Comparison of ENCODE assay signal across 10 mouse cellular contexts in genomic region chr10:99132189-99132588, GRCm38 (mm10). TPM values are rescaled to one million over a fixed set of nuclear protein-coding genes. Genes with fewer than 3 reads are reported as not detected.
DNase-seq lines count a peak whose midpoint lies in the region; ATAC-seq and TF ChIP-seq lines count a peak whose summit lies in the region.
"Had no signal": no experiment of that assay in that cellular context is flagged by ENCODE, and none has a peak within 500 bp of the region (broad histone marks: within the 10 kb centered on the region; RNA-seq: fewer than 3 reads in every experiment).

No protein-coding gene starts in this region.

- no peak overlapping the region for H3K4me3 ChIP-seq in forebrain, embryonic 13.5 days
- no peak overlapping the region for H3K4me3 ChIP-seq in forebrain, embryonic 10.5 days
- H3K4me3 ChIP-seq in liver, postnatal 0 days (ENCODE audit: low read depth, low read length) = no peak overlapping the region
- H3K4me3 ChIP-seq in stomach, postnatal 0 days (ENCODE audit: low read depth, low read length) = no peak overlapping the region
- H3K4me3 ChIP-seq: left cerebral cortex, adult 2 months had no signal

- WGBS in forebrain, embryonic 13.5 days = 75% methylated on average over 6 of the region's 6 CpGs
- 85% methylated on average over 6 of the region's 6 CpGs for WGBS in forebrain, embryonic 10.5 days
- 67% methylated on average over 6 of the region's 6 CpGs for WGBS in liver, postnatal 0 days (ENCODE audit: insufficient replicate concordance)
- 38% methylated on average over 6 of the region's 6 CpGs for WGBS in stomach, postnatal 0 days

- H3K27me3 ChIP-seq in forebrain, embryonic 13.5 days = no peaks in the 10 kb centered on the region
- no peaks in the 10 kb centered on the region for H3K27me3 ChIP-seq in forebrain, embryonic 10.5 days (ENCODE audit: poor library complexity, severe bottlenecking)
- no peaks in the 10 kb centered on the region for H3K27me3 ChIP-seq in liver, postnatal 0 days (ENCODE audit: insufficient read depth, low read length)
- H3K27me3 ChIP-seq in stomach, postnatal 0 days (ENCODE audit: control insufficient read depth, insufficient read depth, low read length) = no peaks in the 10 kb centered on the region

- no peaks in the 10 kb centered on the region for H3K9me3 ChIP-seq in forebrain, embryonic 13.5 days (replicated peaks)
- no peaks in the 10 kb centered on the region for H3K9me3 ChIP-seq in forebrain, embryonic 10.5 days
- no peaks in the 10 kb centered on the region for H3K9me3 ChIP-seq in liver, postnatal 0 days (ENCODE audit: low read length)
- no peaks in the 10 kb centered on the region for H3K9me3 ChIP-seq in stomach, postnatal 0 days (ENCODE audit: control insufficient read depth, low read length)

- H3K4me1 ChIP-seq in forebrain, embryonic 13.5 days = peaks cover 4% of the 10 kb centered on the region; the same call in 1 of the 2 replicates
- peaks cover 12% of the 10 kb centered on the region for H3K4me1 ChIP-seq in forebrain, embryonic 10.5 days
- peaks cover 9% of the 10 kb centered on the region for H3K4me1 ChIP-seq in liver, postnatal 0 days (ENCODE audit: insufficient read depth)
- no peaks in the 10 kb centered on the region; the same call in 1 of the 2 replicates for H3K4me1 ChIP-seq in stomach, postnatal 0 days (replicated peaks; ENCODE audit: control insufficient read depth, insufficient read depth)

- H3K36me3 ChIP-seq in forebrain, embryonic 13.5 days (ENCODE audit: poor library complexity, severe bottlenecking) = peaks cover 46% of the 10 kb centered on the region
- peaks cover 85% of the 10 kb centered on the region for H3K36me3 ChIP-seq in forebrain, embryonic 10.5 days (replicated peaks)
- no peaks in the 10 kb centered on the region; the same call in 1 of the 2 replicates for H3K36me3 ChIP-seq in liver, postnatal 0 days (replicated peaks; ENCODE audit: insufficient read depth, low read length)
- H3K36me3 ChIP-seq in stomach, postnatal 0 days (ENCODE audit: control insufficient read depth, insufficient read depth, low read length) = no peaks in the 10 kb centered on the region

- no peak overlapping the region for H3K4me2 ChIP-seq in forebrain, embryonic 13.5 days
- H3K4me2 ChIP-seq in liver, postnatal 0 days (ENCODE audit: low read depth, low read length) = no peak overlapping the region
- H3K4me2 ChIP-seq in stomach, postnatal 0 days (replicated peaks; ENCODE audit: low read depth) = peak overlapping the region; percentile 26; the same call in 1 of the 2 replicates

- ATAC-seq in forebrain, embryonic 13.5 days = peak; percentile 78
- ATAC-seq in liver, postnatal 0 days = peak; percentile 58
- no peak; the same call in 1 of the 2 replicates for ATAC-seq in stomach, postnatal 0 days (ENCODE audit: low FRiP score, low TSS enrichment)

- no peak overlapping the region for H3K27ac ChIP-seq in forebrain, embryonic 13.5 days
- H3K27ac ChIP-seq in forebrain, embryonic 10.5 days = no peak overlapping the region
- H3K27ac ChIP-seq in liver, postnatal 0 days (ENCODE audit: low read depth) = no peak overlapping the region; the same call in 1 of the 2 replicates
- H3K27ac ChIP-seq in stomach, postnatal 0 days (replicated peaks) = peak overlapping the region; percentile 91
- H3K27ac ChIP-seq: left cerebral cortex, adult 2 months had no signal

- no peak for TF ChIP-seq EP300 in liver, postnatal 0 days (IDR thresholded peaks at IDR 0.05; ENCODE audit: low read depth)
- TF ChIP-seq EP300 in stomach, postnatal 0 days (optimal IDR thresholded peaks at IDR 0.05) = no peak

- no peak for TF ChIP-seq CTCF in liver, postnatal 0 days (IDR thresholded peaks at IDR 0.05; ENCODE audit: low read depth)
- TF ChIP-seq CTCF in stomach, postnatal 0 days (IDR thresholded peaks at IDR 0.05; ENCODE audit: low read depth) = no peak

- intact Hi-C loops in left cerebral cortex, postnatal 4 days (cut with DNase I) = no loop called here

- no peak overlapping the region for H3K9ac ChIP-seq in forebrain, embryonic 13.5 days
- H3K9ac ChIP-seq in liver, postnatal 0 days (replicated peaks) = no peak overlapping the region
- peak overlapping the region; percentile 24; the same call in 1 of the 2 replicates for H3K9ac ChIP-seq in stomach, postnatal 0 days (ENCODE audit: low read length)

- no peak for DNase-seq in forebrain, embryonic 10.5 days (ENCODE audit: extremely low spot score, low spot score)
- peak; percentile 44 for DNase-seq in liver, postnatal 0 days
- no peak for DNase-seq in liver
- peak; percentile 29 to 32 for DNase-seq in layer of hippocampus, postnatal 10 days (ENCODE audit: low spot score in 2 of 2)
- peak; percentile 46 for DNase-seq in stomach, postnatal 0 days (ENCODE audit: low spot score)
- DNase-seq in gastrocnemius, postnatal 4 days (ENCODE audit: low spot score in 2 of 2) = no peak
- no peak for DNase-seq in left cerebral cortex, postnatal 4 days
- DNase-seq: adrenal gland, postnatal 36 days had no signal

RNA-seq across cellular contexts. Expression of gene Phxr2, which starts 6.1 kb away (rescaled TPM):
- polyA plus RNA-seq in forebrain, embryonic 13.5 days (2015; fragmentation: Nextera tagmentation; extraction: Ambion mirVana) = 0.15 TPM in 1 of 2 replicates, not detected in the other
- 0.14 TPM in 1 of 2 replicates, not detected in the other for polyA plus RNA-seq in forebrain, embryonic 10.5 days (2016; fragmentation: Nextera tagmentation; extraction: Ambion mirVana)
- polyA plus RNA-seq in liver, postnatal 0 days (2015; fragmentation: Nextera tagmentation; extraction: Ambion mirVana) = not detected in 2 replicates
- not detected for total RNA-seq in layer of hippocampus, postnatal 10 days (2021)
- polyA plus RNA-seq in stomach, postnatal 0 days (2015; fragmentation: Nextera tagmentation; extraction: Ambion mirVana) = not detected in 2 replicates
- not detected for total RNA-seq in gastrocnemius, postnatal 4 days (2021)
- total RNA-seq in left cerebral cortex, postnatal 4 days (2021) = not detected
- total RNA-seq: adrenal gland, postnatal 36 days; left cerebral cortex, adult 2 months had no signal

RNA-seq across cellular contexts. Expression of gene Galnt4, which starts 24.2 kb away (rescaled TPM):
- polyA plus RNA-seq in forebrain, embryonic 13.5 days (2015; fragmentation: Nextera tagmentation; extraction: Ambion mirVana) = 2.4 and 3.1 TPM in 2 replicates
- 5.0 and 5.3 TPM in 2 replicates for polyA plus RNA-seq in forebrain, embryonic 10.5 days (2016; fragmentation: Nextera tagmentation; extraction: Ambion mirVana)
- polyA plus RNA-seq in liver, postnatal 0 days (2015; fragmentation: Nextera tagmentation; extraction: Ambion mirVana) = 2.2 and 2.6 TPM in 2 replicates
- 1 to 10 TPM; 5.2 to 5.5 TPM for total RNA-seq in layer of hippocampus, postnatal 10 days (2021)
- polyA plus RNA-seq in stomach, postnatal 0 days (2015; fragmentation: Nextera tagmentation; extraction: Ambion mirVana) = 34.0 and 34.9 TPM in 2 replicates
- total RNA-seq in gastrocnemius, postnatal 4 days (2021) = 1 to 10 TPM; 9.1 TPM
- 1 to 10 TPM; 4.0 to 4.1 TPM for total RNA-seq in left cerebral cortex, postnatal 4 days (2021)

RNA-seq across cellular contexts. Expression of gene Poc1b, which starts 25.4 kb away (rescaled TPM):
- 16.0 and 17.3 TPM in 2 replicates for polyA plus RNA-seq in forebrain, embryonic 13.5 days (2015; fragmentation: Nextera tagmentation; extraction: Ambion mirVana)
- polyA plus RNA-seq in forebrain, embryonic 10.5 days (2016; fragmentation: Nextera tagmentation; extraction: Ambion mirVana) = 35.0 and 36.0 TPM in 2 replicates
- polyA plus RNA-seq in liver, postnatal 0 days (2015; fragmentation: Nextera tagmentation; extraction: Ambion mirVana) = 3.9 TPM in 2 replicates
- 10 to 100 TPM in 1 of 2 experiments, 1 to 10 TPM in 1; 9.3 to 10.1 TPM for total RNA-seq in layer of hippocampus, postnatal 10 days (2021)
- 6.7 and 9.4 TPM in 2 replicates for polyA plus RNA-seq in stomach, postnatal 0 days (2015; fragmentation: Nextera tagmentation; extraction: Ambion mirVana)
- total RNA-seq in gastrocnemius, postnatal 4 days (2021) = 10 to 100 TPM in 1 of 2 experiments, 1 to 10 TPM in 1; 8.1 to 10.4 TPM
- total RNA-seq in left cerebral cortex, postnatal 4 days (2021) = 10 to 100 TPM; 13.3 to 14.8 TPM

Comparison
In these comparisons a context has a peak if more than half of its experiments do, and no peak if none do; other contexts are left out.
1. DNase-seq: peak in liver, postnatal 0 days (single experiment), layer of hippocampus, postnatal 10 days (2 of 2) and stomach, postnatal 0 days (single experiment); none in forebrain, embryonic 10.5 days (single experiment), liver (single experiment), gastrocnemius, postnatal 4 days (0 of 2) and left cerebral cortex, postnatal 4 days (single experiment).